Mouse (Mus musculus) erythroblast, embryonic 14.5 days (primary cell): ENCODE measurements around the gene Cybrd1.

Experiments
- GATA1 ChIP-seq: IDR thresholded peaks from 2 replicates; pipeline ENCODE4 v1.6.1; 2012; ENCODE audit warnings: low read length, inconsistent platforms, mixed read lengths
- TAL1 ChIP-seq: IDR thresholded peaks from 3 replicates; pipeline ENCODE4 v1.6.1; 2012; ENCODE audit warnings: low read length, inconsistent platforms, mixed read lengths

- no peak for TF ChIP-seq GATA1
- no peak for TF ChIP-seq TAL1
These were observed at the start of gene Cybrd1 for GRCm38 (mm10) chr2:71117797-71118708.
